Mouse (Mus musculus): ENCODE results near the gene Cadm3. TPM values are rescaled to one million over a fixed set of nuclear protein-coding genes. Genes with fewer than 3 reads are reported as not detected.
"Not testable (repeated sequence)": the region's sequence is repeated elsewhere in the genome, so short reads cannot be mapped to it uniquely, and the experiment has no call there.

The Cadm3 gene
- polyA plus RNA-seq, 1 experiment = 393 TPM

- no peak for TF ChIP-seq POLR2A (IDR thresholded peaks at IDR 0.05; ENCODE audit: borderline replicate concordance, extremely low read depth, insufficient read depth, insufficient read length, poor library complexity, severe bottlenecking)
- no peak for TF ChIP-seq CTCF (IDR thresholded peaks at IDR 0.05; ENCODE audit: borderline replicate concordance, extremely low read depth, insufficient read depth, insufficient read length)
These were observed 45.3 kb downstream of the Cadm3 start for GRCm38 (mm10) chr1:173322249-173322627.

GRCm38 (mm10) chr1:173321593-173322248, 45.8 kb downstream of the Cadm3 start:
- no peak for DNase-seq (ENCODE audit: low read depth)
- TF ChIP-seq POLR2A (IDR thresholded peaks at IDR 0.05; ENCODE audit: borderline replicate concordance, extremely low read depth, insufficient read depth, insufficient read length, poor library complexity, severe bottlenecking) (no peak), CTCF (IDR thresholded peaks at IDR 0.05; ENCODE audit: borderline replicate concordance, extremely low read depth, insufficient read depth, insufficient read length) (no peak)

More at GRCm38 (mm10) chr1:173322249-173322627, 45.3 kb downstream of the Cadm3 start:
- DNase-seq (ENCODE audit: low read depth) = no peak

- no peak for DNase-seq (ENCODE audit: low read depth)
- TF ChIP-seq POLR2A (IDR thresholded peaks at IDR 0.05; ENCODE audit: borderline replicate concordance, extremely low read depth, insufficient read depth, insufficient read length, poor library complexity, severe bottlenecking) (no peak), CTCF (IDR thresholded peaks at IDR 0.05; ENCODE audit: borderline replicate concordance, extremely low read depth, insufficient read depth, insufficient read length) (no peak)
These were observed 49.5 kb downstream of the Cadm3 start for GRCm38 (mm10) chr1:173317925-173318477.

- TF ChIP-seq POLR2A (IDR thresholded peaks at IDR 0.05; ENCODE audit: borderline replicate concordance, extremely low read depth, insufficient read depth, insufficient read length, poor library complexity, severe bottlenecking) = no peak
- TF ChIP-seq CTCF (IDR thresholded peaks at IDR 0.05; ENCODE audit: borderline replicate concordance, extremely low read depth, insufficient read depth, insufficient read length) = no peak
- no peak for DNase-seq (ENCODE audit: low read depth)
These were observed 51.8 kb downstream of the Cadm3 start for GRCm38 (mm10) chr1:173315725-173316124.

- not testable (repeated sequence) for DNase-seq (ENCODE audit: low read depth)
These were observed 53.9 kb downstream of the Cadm3 start for GRCm38 (mm10) chr1:173313535-173314050.

GRCm38 (mm10) chr1:173302795-173303194, 64.7 kb downstream of the Cadm3 start:
- DNase-seq (ENCODE audit: low read depth) = not testable (repeated sequence)

Other genes starting within 250 kb of the Cadm3 start
- gene Olfr1408, start 230.3 kb downstream of the Cadm3 start, polyA plus RNA-seq (2012; rRNA removed) = not detected in 2 replicates
- gene Olfr1406, start 177.1 kb downstream of the Cadm3 start, polyA plus RNA-seq (2012; rRNA removed) = not detected in 2 replicates
- gene Olfr218, start 169.9 kb downstream of the Cadm3 start, polyA plus RNA-seq (2012; rRNA removed) = not detected in 2 replicates
- not detected in 2 replicates for gene Olfr1404, start 155.3 kb downstream of the Cadm3 start, polyA plus RNA-seq (2012; rRNA removed)
- not detected in 2 replicates for gene Fcer1a, start 140.5 kb downstream of the Cadm3 start, polyA plus RNA-seq (2012; rRNA removed)
- gene Olfr418, start 101.7 kb downstream of the Cadm3 start, polyA plus RNA-seq (2012; rRNA removed) = not detected in 2 replicates
- gene Mptx2, start 89.9 kb downstream of the Cadm3 start, polyA plus RNA-seq (2012; rRNA removed) = not detected in 2 replicates
- gene Ackr1, start 33.9 kb downstream of the Cadm3 start, polyA plus RNA-seq (2012; rRNA removed) = 87.4 and 106 TPM in 2 replicates
- gene Aim2, start 16.8 kb downstream of the Cadm3 start, polyA plus RNA-seq (2012; rRNA removed) = 3.2 and 5.3 TPM in 2 replicates
- 0.05 TPM in 1 of 2 replicates, not detected in the other for gene Ifi206, start 123.3 kb upstream of the Cadm3 start, polyA plus RNA-seq (2012; rRNA removed)
- not detected in 2 replicates for gene Ifi214, start 168.3 kb upstream of the Cadm3 start, polyA plus RNA-seq (2012; rRNA removed)
- 0.05 TPM in 1 of 2 replicates, not detected in the other for gene Ifi213, start 231.6 kb upstream of the Cadm3 start, polyA plus RNA-seq (2012; rRNA removed)

Measured in brain, embryonic 14.5 days (tissue).